Mouse (Mus musculus) left cerebral cortex, postnatal 25 days (tissue): ENCODE results near the gene Sipa1l2. TPM values are rescaled to one million over a fixed set of nuclear protein-coding genes. Genes with fewer than 3 reads are reported as not detected.

Experiments used
- DNase-seq, 2 experiments: peaks; one replicate each; pipeline ENCODE4 v3.0.0; 2022; ENCODE audit warnings: low spot score in 2 of 2, mixed read lengths in 1 of 2
- intact Hi-C: fragments of 180-260 bp; cut with DNase I; formaldehyde crosslinking; loops from one replicate; pipeline ENCODE4 v1.15.1; 2025
- total RNA-seq, 2 experiments: library from RNA; stranded (reverse); gene quantifications; 2 replicates each; pipeline ENCODE4 v1.2.3; 2021

The Sipa1l2 gene
- total RNA-seq, 2 experiments from 2014 or later = 39.6 to 40.6 TPM

DNA sequence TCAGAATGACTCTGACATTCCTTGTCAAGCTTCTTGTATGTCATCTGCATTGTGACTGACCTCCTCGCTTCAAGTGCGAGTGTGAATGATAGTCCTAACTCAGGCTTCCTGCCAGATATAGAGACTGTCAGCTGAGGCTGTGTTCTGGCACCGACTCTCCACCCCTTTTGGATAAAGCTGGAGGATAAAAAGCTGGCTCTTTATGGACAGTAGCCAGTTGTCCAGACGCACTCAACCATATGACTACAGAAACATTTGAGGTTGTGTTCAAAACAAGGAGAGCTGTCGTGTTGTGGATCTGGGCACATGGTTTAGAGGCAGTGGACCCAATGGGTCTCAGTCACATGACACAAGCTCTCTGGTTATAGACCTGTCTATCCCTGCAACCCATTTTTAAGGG lies 180.3 kb downstream of the Sipa1l2 start:
- intact Hi-C loops = no loop called here

GRCm38 (mm10) chr8:125388404-125389180 lies 181.0 kb downstream of the Sipa1l2 start:
- no peak for DNase-seq
- intact Hi-C loops = no loop called here

More for the DNA sequence above, 180.3 kb downstream of the Sipa1l2 start:
- peak; percentile 34 to 70 for DNase-seq

- peak; percentile 44 to 83 for DNase-seq
- intact Hi-C loops = no loop called here
Measured at GRCm38 (mm10) chr8:125385519-125386150, 184.0 kb downstream of the Sipa1l2 start.

DNA sequence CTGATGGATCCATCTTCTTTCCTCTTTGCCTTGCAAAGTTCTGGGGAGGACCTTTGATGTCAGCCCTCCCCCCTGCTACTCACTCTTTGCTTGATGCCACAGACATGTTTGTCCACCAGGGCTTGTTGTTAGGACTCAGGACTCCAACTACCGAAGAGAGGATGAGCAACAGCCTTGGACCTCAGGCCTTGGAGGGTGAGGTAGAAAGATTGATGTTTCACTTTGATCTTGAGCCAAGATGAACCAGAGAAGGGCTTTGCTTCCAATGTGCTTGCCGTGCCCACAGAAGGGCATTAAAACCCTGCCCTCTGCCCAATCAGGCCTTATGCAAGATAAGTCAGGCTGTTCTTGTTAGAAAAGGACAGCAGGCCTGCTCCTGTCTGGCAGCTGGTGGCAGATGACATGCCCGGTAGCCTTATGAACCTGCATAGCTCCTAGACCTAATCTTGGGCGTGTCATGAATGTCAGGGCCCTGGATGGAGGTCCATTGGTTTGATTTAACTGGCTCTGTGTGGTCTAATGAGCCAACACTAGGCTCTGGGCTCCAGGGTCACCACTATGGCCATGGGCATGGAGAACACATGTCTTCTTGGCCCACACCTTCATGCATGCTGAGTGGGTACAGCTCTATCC lies 184.9 kb downstream of the Sipa1l2 start:
- intact Hi-C loops = no loop called here
- no peak for DNase-seq

GRCm38 (mm10) chr8:125381674-125382073 lies 187.9 kb downstream of the Sipa1l2 start:
- DNase-seq = no peak
- intact Hi-C loops = no loop called here

DNA sequence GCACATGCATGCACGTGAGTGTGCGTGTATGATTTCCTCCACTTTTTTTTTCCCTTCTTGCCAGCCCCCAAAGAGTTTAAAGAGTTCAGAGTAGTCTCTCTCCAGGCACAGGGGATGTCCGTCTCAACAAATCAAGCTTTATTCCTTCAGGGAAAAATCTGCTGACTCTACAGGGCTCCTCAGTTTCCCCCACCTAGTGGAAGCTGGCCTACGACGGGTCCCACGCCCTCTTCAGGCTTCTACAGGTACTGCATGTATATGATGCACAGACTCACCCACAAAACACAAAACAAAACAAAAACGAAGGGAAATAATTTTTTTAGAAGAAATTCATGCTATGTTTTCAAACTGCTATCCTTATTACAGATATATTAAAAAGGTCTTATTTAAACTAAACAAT lies 189.7 kb downstream of the Sipa1l2 start:
- intact Hi-C loops = no loop called here
- DNase-seq = no peak

DNA sequence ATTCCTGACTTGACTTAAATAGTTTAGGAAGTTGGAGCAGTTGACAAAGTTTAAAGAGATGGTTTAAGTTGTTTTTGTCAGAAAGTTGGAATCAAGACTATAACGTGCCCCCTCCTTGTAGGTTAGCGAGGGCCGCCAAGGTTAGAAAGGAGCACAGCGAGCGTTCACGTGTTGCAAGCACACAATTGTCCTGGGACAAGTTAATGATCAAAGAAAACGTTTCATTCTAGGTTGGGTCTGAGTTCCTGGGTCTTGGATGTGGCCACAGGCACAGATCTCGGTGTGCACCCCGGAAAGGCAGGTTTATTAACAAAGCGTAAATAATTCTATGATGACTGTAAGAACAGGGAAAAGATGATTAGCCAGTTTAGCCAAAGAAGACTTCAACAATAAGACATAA lies 190.5 kb downstream of the Sipa1l2 start:
- no peak for DNase-seq
- intact Hi-C loops = no loop called here

GRCm38 (mm10) chr8:125377704-125378103 lies 191.9 kb downstream of the Sipa1l2 start:
- intact Hi-C loops = no loop called here
- DNase-seq = no peak

DNA sequence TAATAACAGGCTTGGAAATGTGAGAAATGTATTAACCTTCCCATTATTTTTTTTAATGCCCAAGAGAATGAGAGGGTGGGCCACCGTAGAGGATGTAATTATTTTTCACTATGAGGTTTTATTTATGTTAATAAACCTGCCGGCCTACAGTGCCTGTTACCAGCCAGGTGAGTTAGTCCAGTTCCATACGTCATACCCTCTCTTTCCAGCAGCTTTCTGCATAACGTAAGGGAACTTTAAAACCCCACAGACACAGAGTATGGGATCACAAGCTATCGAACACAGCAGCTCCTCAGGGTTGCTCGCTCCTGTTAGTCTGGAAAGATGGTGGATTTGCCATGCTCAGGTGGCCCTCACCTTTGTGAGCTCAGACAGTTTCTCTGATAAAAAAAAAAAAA lies 193.2 kb downstream of the Sipa1l2 start:
- intact Hi-C loops = no loop called here
- DNase-seq = no peak

GRCm38 (mm10) chr8:125375659-125376447 lies 193.8 kb downstream of the Sipa1l2 start:
- no peak for DNase-seq

DNA sequence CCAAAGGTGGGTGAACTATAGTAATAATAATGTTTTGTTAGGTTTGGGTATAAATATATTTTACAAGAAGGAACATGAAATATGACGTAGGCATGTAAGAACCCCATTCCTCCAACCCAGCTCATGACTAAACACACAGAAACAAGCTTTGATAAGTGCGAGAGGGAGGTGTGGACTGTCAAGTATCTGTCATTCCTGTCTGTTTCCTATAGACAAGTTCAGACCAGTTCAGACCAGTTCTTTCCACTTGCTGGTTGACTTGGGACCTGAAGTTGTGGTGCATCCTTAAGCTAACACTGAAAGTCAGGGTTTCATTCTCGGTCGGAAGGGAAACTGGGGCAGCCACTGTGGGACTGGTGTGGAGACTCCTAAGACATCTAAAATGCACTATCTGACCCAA lies 197.0 kb downstream of the Sipa1l2 start:
- no peak for DNase-seq
- intact Hi-C loops = no loop called here

More at GRCm38 (mm10) chr8:125375659-125376447, 193.8 kb downstream of the Sipa1l2 start:
- intact Hi-C loops = no loop called here

- intact Hi-C loops = no loop called here
- DNase-seq = no peak
Measured at GRCm38 (mm10) chr8:125369491-125370236, 199.9 kb downstream of the Sipa1l2 start.

DNA sequence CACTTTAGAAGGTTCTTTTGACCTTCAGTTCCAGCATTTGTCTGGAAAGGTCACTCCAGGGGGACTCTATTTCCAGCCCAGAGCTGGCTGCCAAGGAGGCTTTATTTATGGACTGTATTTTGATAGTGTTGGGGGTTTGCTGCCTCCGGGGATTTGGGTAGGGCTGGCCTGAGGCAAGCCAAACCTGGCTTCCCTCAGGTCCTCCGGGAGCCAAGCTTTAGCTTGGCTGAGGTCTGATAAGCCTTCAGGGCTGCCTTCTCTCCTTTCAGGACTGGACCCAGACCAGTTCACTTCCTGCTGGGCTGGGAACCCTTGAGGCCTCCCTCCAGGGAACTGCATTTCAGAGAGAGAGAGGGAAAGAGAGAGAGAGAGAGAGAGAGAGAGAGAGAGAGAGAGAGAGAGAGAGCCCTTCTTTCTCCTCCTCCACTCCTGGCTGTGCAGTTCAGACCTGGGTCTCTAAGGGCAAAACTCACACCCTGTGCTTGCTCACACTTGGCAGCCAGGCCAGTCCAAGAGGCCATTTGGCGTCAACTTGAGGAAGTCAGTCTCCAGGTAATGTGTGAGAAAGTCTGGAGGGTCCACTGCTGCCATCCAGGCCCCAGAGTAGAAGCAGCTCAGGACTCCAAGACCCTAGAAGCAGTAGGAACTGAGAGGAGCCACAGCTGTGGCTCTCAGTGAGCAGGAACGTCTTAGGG lies 201.1 kb downstream of the Sipa1l2 start:
- no peak for DNase-seq
- intact Hi-C loops = no loop called here

Other genes with a start within 250 kb of the Sipa1l2 start
- 1 to 10 TPM; 4.7 to 5.5 TPM for gene Map10, start 100.0 kb upstream of the Sipa1l2 start, total RNA-seq
- 10 to 100 TPM; 23.8 to 25.2 TPM for gene Ntpcr, start 160.2 kb upstream of the Sipa1l2 start, total RNA-seq